Mouse (Mus musculus) G1E (cell line): ENCODE results near the gene Gm49383.

Source experiments
- CTCF ChIP-seq: IDR thresholded peaks from 2 replicates; pipeline ENCODE4 v1.5.1; 2012; ENCODE audit warnings: low read depth, low read length, inconsistent platforms, mixed read lengths
- GATA1 ChIP-seq: IDR thresholded peaks from 2 replicates; pipeline ENCODE4 v1.6.1; 2012; ENCODE audit warnings: borderline replicate concordance, low read length, inconsistent platforms, mixed read lengths
- GATA2 ChIP-seq: IDR thresholded peaks from 2 replicates; pipeline ENCODE4 v1.6.1; 2012; ENCODE audit warnings: low read depth, low read length, inconsistent platforms, borderline replicate concordance

- TF ChIP-seq GATA2 (no peak), CTCF (no peak), GATA1 (no peak)
These were observed 15.1 kb downstream of the Gm49383 start for GRCm38 (mm10) chr12:69181800-69182199.
